Mouse (Mus musculus) G1E (cell line): ENCODE measurements around the gene Echdc3. TPM values are rescaled to one million over a fixed set of nuclear protein-coding genes. Genes with fewer than 3 reads are reported as not detected.

Experiments used
- ATAC-seq: 2 replicates; pipeline ENCODE4 v1.8.0; 2016; ENCODE audit warnings: mild to moderate bottlenecking; ENCODE audit not compliant: insufficient number of reproducible peaks, poor library complexity, low FRiP score, severe bottlenecking; ENCODE audit errors: extremely low read depth
- DNase-seq: peaks from one replicate; pipeline ENCODE4 v3.0.0; 2012; ENCODE audit warnings: low spot score
- H3K27me3 ChIP-seq: 2 replicates; pipeline ENCODE4 v1.6.1; 2012; ENCODE audit warnings: mild to moderate bottlenecking, low read length, inconsistent platforms; ENCODE audit not compliant: insufficient read depth
- H3K36me3 ChIP-seq: replicated peaks from 2 replicates; pipeline ENCODE3; 2012; ENCODE audit warnings: mild to moderate bottlenecking, inconsistent platforms
- H3K4me1 ChIP-seq: 2 replicates; pipeline ENCODE4 v1.6.1; 2012; ENCODE audit warnings: low read depth, low read length, inconsistent platforms, mixed read lengths; ENCODE audit not compliant: insufficient read depth
- H3K4me3 ChIP-seq: 2 replicates; pipeline ENCODE4 v1.5.1; 2012; ENCODE audit warnings: low read depth, mild to moderate bottlenecking, inconsistent platforms, low read length, moderate library complexity, mixed read lengths
- H3K9me3 ChIP-seq: replicated peaks from 2 replicates; pipeline ENCODE4 v1.6.1; 2012; ENCODE audit warnings: inconsistent platforms
- CTCF ChIP-seq: IDR thresholded peaks from 2 replicates; pipeline ENCODE4 v1.5.1; 2012; ENCODE audit warnings: low read depth, low read length, inconsistent platforms, mixed read lengths
- GATA1 ChIP-seq: IDR thresholded peaks from 2 replicates; pipeline ENCODE4 v1.6.1; 2012; ENCODE audit warnings: borderline replicate concordance, low read length, inconsistent platforms, mixed read lengths
- GATA2 ChIP-seq: IDR thresholded peaks from 2 replicates; pipeline ENCODE4 v1.6.1; 2012; ENCODE audit warnings: low read depth, low read length, inconsistent platforms, borderline replicate concordance
- POLR2AphosphoS5 ChIP-seq: IDR thresholded peaks from 2 replicates; pipeline ENCODE4 v1.6.1; 2012; ENCODE audit warnings: low read depth, low read length, inconsistent platforms; ENCODE audit not compliant: insufficient replicate concordance
- TAL1 ChIP-seq: conservative IDR thresholded peaks from 2 replicates; pipeline ENCODE4 v1.6.1; 2012; ENCODE audit warnings: low read depth, low read length, inconsistent platforms, mixed read lengths
- polyA plus RNA-seq: library from polyadenylated mRNA; stranded (reverse); fragments of >175 nt; gene quantifications from 2 replicates; pipeline ENCODE4 v1.2.3, GENCODE M21; 2012
- total RNA-seq, 2 experiments: library from RNA; stranded (forward) in 1 of 2; stranded (reverse) in 1 of 2; fragments of 200-1000 nt in 1 of 2; fragments of >200 nt in 1 of 2; fragmentation: Nextera tagmentation in 1 of 2; gene quantifications; 2 replicates each; pipeline ENCODE4 v1.2.3; 2014 to 2017

Gene Echdc3
- total and polyA plus RNA-seq, 3 experiments: 0.27 TPM; not detected in 2

- TF ChIP-seq CTCF (no peak), GATA2 (no peak), GATA1 (no peak), POLR2AphosphoS5 (no peak), TAL1 (no peak)
- DNase-seq: no peak
- ATAC-seq: no peak
Measured at GRCm38 (mm10) chr2:6240072-6240471, 27.2 kb upstream of the Echdc3 start.

DNA sequence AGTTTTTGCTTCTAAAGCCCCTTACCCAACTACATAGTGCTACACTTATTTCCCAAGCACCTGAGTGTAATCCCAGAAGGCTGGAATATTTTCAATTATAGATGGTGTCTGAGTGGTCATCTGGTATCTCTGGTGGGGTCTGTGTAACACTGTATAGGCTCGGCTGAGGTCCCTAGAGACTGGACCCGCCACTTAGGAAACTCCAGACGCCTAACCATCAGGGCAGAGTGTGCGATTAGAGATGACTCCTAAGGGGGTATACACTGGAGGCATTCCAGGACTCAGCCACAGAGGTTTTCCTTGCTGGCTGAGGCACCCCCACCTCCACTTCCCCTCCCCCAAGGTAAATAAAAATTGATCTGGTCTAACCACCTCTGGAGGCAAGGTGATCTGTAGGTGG, 26.5 kb upstream of the Echdc3 start:
- TF ChIP-seq GATA1 (no peak), POLR2AphosphoS5 (no peak), GATA2 (no peak)
- ATAC-seq (no peak), DNase-seq (no peak)
- Histone ChIP-seq H3K4me3 (no peak overlapping the region), H3K36me3 (no peaks in the 10 kb centered on the region), H3K27me3 (peaks cover 35% of the 10 kb centered on the region), H3K9me3 (no peaks in the 10 kb centered on the region), H3K4me1 (peaks cover 13% of the 10 kb centered on the region; the same call in 1 of the 2 replicates)

More at GRCm38 (mm10) chr2:6240072-6240471, 27.2 kb upstream of the Echdc3 start:
- H3K4me1 ChIP-seq: peaks cover 13% of the 10 kb centered on the region; the same call in 1 of the 2 replicates
- no peak overlapping the region for H3K4me3 ChIP-seq
- H3K9me3 ChIP-seq: no peaks in the 10 kb centered on the region
- H3K27me3 ChIP-seq: peaks cover 42% of the 10 kb centered on the region
- no peaks in the 10 kb centered on the region for H3K36me3 ChIP-seq

DNA sequence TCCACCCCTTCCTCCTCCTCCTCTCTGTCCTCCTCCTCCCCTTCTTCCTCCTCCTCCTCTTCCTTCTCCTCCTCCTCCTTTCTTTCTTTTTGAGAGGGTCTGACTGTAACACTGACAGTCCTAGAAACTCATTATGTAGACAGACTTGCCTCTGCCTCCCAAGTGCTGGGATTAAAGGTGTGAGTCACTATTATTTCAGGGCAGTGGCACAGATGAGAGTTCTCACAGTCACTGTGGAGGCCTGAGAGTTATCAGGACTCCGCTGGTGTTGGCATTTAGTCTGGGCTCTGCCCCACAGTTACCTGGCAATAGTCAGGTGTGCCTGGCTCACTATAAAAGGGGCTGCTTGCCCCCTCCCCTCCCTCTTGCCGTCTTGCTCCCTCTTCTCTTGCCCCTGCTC, 25.8 kb upstream of the Echdc3 start:
- no peaks in the 10 kb centered on the region for H3K9me3 ChIP-seq
- DNase-seq (no peak), ATAC-seq (no peak)
- H3K4me3 ChIP-seq: no peak overlapping the region
- H3K27me3 ChIP-seq: peaks cover 36% of the 10 kb centered on the region
- H3K4me1 ChIP-seq: peaks cover 13% of the 10 kb centered on the region; the same call in 1 of the 2 replicates
- no peak for TF ChIP-seq CTCF
- TF ChIP-seq GATA2: no peak
- TF ChIP-seq GATA1: no peak
- no peak for TF ChIP-seq TAL1
- no peak for TF ChIP-seq POLR2AphosphoS5
- H3K36me3 ChIP-seq: no peaks in the 10 kb centered on the region

- TF ChIP-seq POLR2AphosphoS5 (no peak), TAL1 (no peak), GATA2 (no peak), GATA1 (no peak), CTCF (no peak)
- Histone ChIP-seq H3K4me3 (no peak overlapping the region), H3K9me3 (no peaks in the 10 kb centered on the region), H3K27me3 (peaks cover 40% of the 10 kb centered on the region), H3K36me3 (no peaks in the 10 kb centered on the region), H3K4me1 (peaks cover 13% of the 10 kb centered on the region; the same call in 1 of the 2 replicates)
- ATAC-seq (no peak), DNase-seq (no peak)
Measured at GRCm38 (mm10) chr2:6238244-6238643, 25.4 kb upstream of the Echdc3 start.

DNA sequence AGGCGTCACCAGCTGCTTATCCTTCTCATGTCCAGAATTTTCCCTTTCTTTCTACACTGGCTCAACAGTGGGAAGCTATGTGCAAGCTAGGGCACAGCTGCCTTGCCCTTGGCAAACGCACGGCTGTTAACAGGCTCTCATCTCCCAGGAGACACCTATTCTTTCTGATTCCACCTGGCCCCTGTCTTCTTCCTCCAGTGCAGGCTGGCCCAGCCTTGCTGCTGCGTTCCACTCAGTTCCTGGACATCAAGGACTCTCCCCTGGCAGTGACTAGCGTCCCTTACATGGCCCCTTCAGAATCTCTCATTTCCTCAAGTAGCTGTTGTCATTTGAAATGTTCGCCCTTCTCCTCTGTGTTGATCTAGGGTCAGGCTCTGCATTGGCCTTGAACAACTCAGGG, 20.5 kb upstream of the Echdc3 start:
- ATAC-seq (no peak), DNase-seq (no peak)
- TF ChIP-seq POLR2AphosphoS5: no peak
- no peak for TF ChIP-seq GATA1
- no peak for TF ChIP-seq TAL1
- TF ChIP-seq CTCF: no peak
- no peak for TF ChIP-seq GATA2
- H3K27me3 ChIP-seq: peaks cover 44% of the 10 kb centered on the region
- no peak overlapping the region for H3K4me3 ChIP-seq
- peaks cover 15% of the 10 kb centered on the region for H3K4me1 ChIP-seq
- no peaks in the 10 kb centered on the region for H3K9me3 ChIP-seq
- H3K36me3 ChIP-seq: no peaks in the 10 kb centered on the region

- DNase-seq: no peak
- Histone ChIP-seq H3K4me3 (no peak overlapping the region), H3K9me3 (no peaks in the 10 kb centered on the region), H3K4me1 (peaks cover 9% of the 10 kb centered on the region), H3K27me3 (peaks cover 38% of the 10 kb centered on the region), H3K36me3 (no peaks in the 10 kb centered on the region)
- TF ChIP-seq TAL1 (no peak), GATA1 (no peak), POLR2AphosphoS5 (no peak), GATA2 (no peak), CTCF (no peak)
- ATAC-seq: no peak
Measured at GRCm38 (mm10) chr2:6232755-6233154, 19.9 kb upstream of the Echdc3 start.

DNA sequence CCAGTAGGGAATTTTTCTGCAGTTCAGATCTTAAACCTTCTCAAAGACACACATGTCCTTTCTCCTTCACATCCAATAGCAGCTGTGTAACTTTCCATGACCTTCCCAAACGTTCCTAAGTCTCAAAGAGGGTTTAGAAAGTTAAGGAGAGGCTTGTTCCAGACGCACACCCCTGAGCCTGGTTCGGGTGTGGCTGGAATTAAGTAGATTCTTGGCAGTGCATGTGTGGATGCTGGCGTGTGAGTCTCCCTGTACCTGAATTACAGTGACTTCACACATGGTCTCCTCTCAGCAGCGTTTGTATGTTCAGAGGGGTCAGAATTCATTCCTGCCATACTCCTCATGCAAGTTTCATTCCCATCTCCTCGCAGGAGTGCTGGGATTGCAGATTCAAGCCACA, 18.0 kb upstream of the Echdc3 start:
- Histone ChIP-seq H3K4me3 (no peak overlapping the region), H3K4me1 (peaks cover 6% of the 10 kb centered on the region), H3K27me3 (peaks cover 42% of the 10 kb centered on the region), H3K36me3 (no peaks in the 10 kb centered on the region), H3K9me3 (no peaks in the 10 kb centered on the region)
- no peak for DNase-seq
- no peak for TF ChIP-seq TAL1
- no peak for ATAC-seq
